Mouse (Mus musculus) E14TG2a.4 (cell line): Measurements from ENCODE around the gene Gigyf1.

ENCODE experiments used
- CTCF ChIP-seq: conservative IDR thresholded peaks from 2 replicates; pipeline ENCODE4 v1.5.1; 2014; ENCODE audit warnings: low read length
- NANOG ChIP-seq: IDR thresholded peaks from 2 replicates; pipeline ENCODE4 v1.6.1; 2014; ENCODE audit warnings: borderline replicate concordance, low read length, mixed read lengths
- POU5F1 ChIP-seq: IDR thresholded peaks from 2 replicates; pipeline ENCODE4 v1.6.1; 2014; ENCODE audit warnings: low read length, borderline replicate concordance

DNA sequence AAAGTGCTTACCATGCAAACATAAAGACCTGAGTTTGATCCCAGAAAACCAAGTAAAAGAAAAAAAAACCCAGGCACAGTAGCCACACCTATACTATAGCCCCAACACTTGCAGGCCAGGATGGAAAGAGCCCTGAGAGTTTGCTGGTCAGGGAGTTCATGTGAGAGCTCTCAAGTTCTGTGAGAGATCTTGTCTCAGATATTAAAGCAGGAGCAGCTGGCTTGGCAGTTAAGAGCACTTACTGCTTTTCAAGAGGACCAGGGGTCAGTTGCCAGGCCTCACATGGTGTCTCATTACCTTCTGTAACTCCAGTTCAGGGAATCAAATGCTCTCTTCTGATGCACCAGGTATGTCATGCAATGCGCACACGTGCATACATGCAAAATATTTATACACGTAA is 16.4 kb downstream of the Gigyf1 start:
- TF ChIP-seq CTCF (no peak), NANOG (no peak), POU5F1 (no peak)
